Mouse (Mus musculus) lung, adult 2 months (tissue): ENCODE measurements at regions not wholly inside any gene's neighbourhood (a gene's known extent, or its start where the extent isn't known, plus 50 kb on each side); places are given as distances from the start of the nearest gene placed in this dataset.

Experiments used
- DNase-seq: peaks from one replicate; pipeline ENCODE4 v3.0.0; 2022
- H3K4me1 ChIP-seq: fragments of 200-500 bp; 2 replicates; pipeline ENCODE4 v1.6.1; 2011; ENCODE audit warnings: low read length; ENCODE audit not compliant: control insufficient read depth, insufficient read depth
- H3K4me3 ChIP-seq: fragments of 200-500 bp; replicated peaks from 2 replicates; pipeline ENCODE3; 2011; ENCODE audit warnings: low read depth, mild to moderate bottlenecking, control low read depth, low read length; ENCODE audit errors: extremely low read depth
- CTCF ChIP-seq: fragments of 200-500 bp; IDR thresholded peaks from 2 replicates; pipeline ENCODE4 v1.5.1; 2011; ENCODE audit warnings: mild to moderate bottlenecking, low read length, control low read depth; ENCODE audit not compliant: insufficient read depth
- POLR2A ChIP-seq: fragments of 200-500 bp; IDR thresholded peaks from 2 replicates; pipeline ENCODE4 v1.6.1; 2011; ENCODE audit warnings: low read depth, mild to moderate bottlenecking, control low read depth, low read length, borderline replicate concordance; ENCODE audit errors: extremely low read depth
- WGBS: fragments of 180-500 bp; shearing (Covaris S2); methylation state at CpG from one replicate; pipeline ENCODE4 v1.1.7; 2018; 5-methylcytosine and 5-hydroxymethylcytosine counted together

GRCm38 (mm10) chr1:169076006-169076405 is 455.3 kb downstream of the Nuf2 start:
- DNase-seq, result no peak
- WGBS, result 47% methylated on average over 7 of the region's 7 CpGs
- TF ChIP-seq POLR2A (no peak), CTCF (no peak)
- Histone ChIP-seq H3K4me3 (no peak overlapping the region), H3K4me1 (no peaks in the 10 kb centered on the region)

GRCm38 (mm10) chr1:169071366-169071765 is 459.9 kb downstream of the Nuf2 start:
- 88% methylated on average over 4 of the region's 4 CpGs for WGBS

GRCm38 (mm10) chr1:169069647-169070046 is 461.6 kb downstream of the Nuf2 start:
- TF ChIP-seq CTCF (no peak), POLR2A (no peak)
- no peak for DNase-seq
- Histone ChIP-seq H3K4me1 (no peaks in the 10 kb centered on the region), H3K4me3 (no peak overlapping the region)
- WGBS, result 72% methylated on average over 3 of the region's 3 CpGs

More at GRCm38 (mm10) chr1:169071366-169071765, 459.9 kb downstream of the Nuf2 start:
- Histone ChIP-seq H3K4me1 (no peaks in the 10 kb centered on the region), H3K4me3 (no peak overlapping the region)
- TF ChIP-seq CTCF (no peak), POLR2A (no peak)
- no peak for DNase-seq

GRCm38 (mm10) chr1:169066795-169067194 is 464.5 kb downstream of the Nuf2 start:
- no peak for DNase-seq
- TF ChIP-seq CTCF (no peak), POLR2A (no peak)
- WGBS, result 33% methylated on average over 4 of the region's 4 CpGs
- no peak overlapping the region for H3K4me3 ChIP-seq
- H3K4me1 ChIP-seq, result no peaks in the 10 kb centered on the region

GRCm38 (mm10) chr1:169060627-169061026 is 470.6 kb downstream of the Nuf2 start:
- DNase-seq, result no peak
- Histone ChIP-seq H3K4me1 (no peaks in the 10 kb centered on the region), H3K4me3 (no peak overlapping the region)
- TF ChIP-seq POLR2A, result no peak
- TF ChIP-seq CTCF, result no peak
- 82% methylated on average over 6 of the region's 6 CpGs for WGBS

- TF ChIP-seq POLR2A (no peak), CTCF (no peak)
- no peak overlapping the region for H3K4me3 ChIP-seq
- WGBS, result 77% methylated on average over 5 of the region's 5 CpGs
- no peaks in the 10 kb centered on the region for H3K4me1 ChIP-seq
- DNase-seq, result no peak
Measured at GRCm38 (mm10) chr1:169060145-169060544, 471.1 kb downstream of the Nuf2 start.

GRCm38 (mm10) chr1:169051863-169052257 is 479.4 kb downstream of the Nuf2 start:
- Histone ChIP-seq H3K4me3 (no peak overlapping the region), H3K4me1 (no peaks in the 10 kb centered on the region)
- TF ChIP-seq CTCF (no peak), POLR2A (no peak)
- 65% methylated on average over 8 of the region's 8 CpGs for WGBS
- DNase-seq, result no peak

- no peak for DNase-seq
- TF ChIP-seq POLR2A, result no peak
- Histone ChIP-seq H3K4me3 (no peak overlapping the region), H3K4me1 (no peaks in the 10 kb centered on the region)
- 37% methylated on average over 11 of the region's 11 CpGs for WGBS
Measured at GRCm38 (mm10) chr1:169051085-169051862, 480.0 kb downstream of the Nuf2 start.

GRCm38 (mm10) chr1:169049846-169050245 is 481.4 kb downstream of the Nuf2 start:
- no peak overlapping the region for H3K4me3 ChIP-seq
- H3K4me1 ChIP-seq, result no peaks in the 10 kb centered on the region
- 86% methylated on average over 2 of the region's 2 CpGs for WGBS
- no peak for DNase-seq
- TF ChIP-seq POLR2A (no peak), CTCF (no peak)

GRCm38 (mm10) chr1:169046791-169047525 is 484.3 kb downstream of the Nuf2 start:
- Histone ChIP-seq H3K4me1 (no peaks in the 10 kb centered on the region), H3K4me3 (no peak overlapping the region)
- WGBS, result 67% methylated on average over 4 of the region's 4 CpGs
- TF ChIP-seq CTCF (no peak), POLR2A (no peak)
- no peak for DNase-seq
